Mouse (Mus musculus) embryonic fibroblast, embryonic 13.5 days (primary cell): ENCODE results near the gene Tead1.

Experiments used
- CTCF ChIP-seq: IDR thresholded peaks from 2 replicates; pipeline ENCODE4 v1.5.1; 2011; ENCODE audit warnings: mild to moderate bottlenecking, control low read depth, low read length, moderate library complexity, borderline replicate concordance; ENCODE audit not compliant: insufficient read depth
- POLR2A ChIP-seq: IDR thresholded peaks from 2 replicates; pipeline ENCODE4 v1.6.1; 2011; ENCODE audit warnings: low read depth, mild to moderate bottlenecking, control low read depth, low read length, moderate library complexity

- TF ChIP-seq POLR2A (no peak), CTCF (no peak)
Measured at GRCm38 (mm10) chr7:112763513-112763912, 84.4 kb downstream of the Tead1 start.
